Mouse (Mus musculus): Measurements from ENCODE around the gene Olfr294.

The Olfr294 gene

DNA sequence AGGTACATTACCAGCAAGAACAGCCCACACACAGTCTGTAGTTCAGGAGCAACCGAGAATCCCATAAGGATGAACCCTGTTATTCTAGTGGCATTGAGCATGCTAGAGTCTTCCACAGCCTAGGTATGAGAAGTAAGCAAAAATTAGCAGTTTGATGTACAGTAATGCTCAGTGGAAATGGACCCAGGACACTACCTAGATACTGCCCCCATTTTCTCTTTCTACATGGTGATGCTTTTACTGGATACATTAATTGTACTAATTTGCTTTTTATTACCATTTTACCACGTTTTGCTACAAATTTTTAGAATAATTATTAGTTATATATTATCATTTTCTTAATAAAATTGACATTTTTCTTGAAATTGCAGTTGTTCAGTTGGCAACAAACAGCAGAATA lies at the start of gene Olfr294:
TSS of gene Olfr294 (minus strand) at position 101 of the 400 bp plus-strand sequence.
- DNase-seq (ENCODE audit: low read depth): no peak

DNA sequence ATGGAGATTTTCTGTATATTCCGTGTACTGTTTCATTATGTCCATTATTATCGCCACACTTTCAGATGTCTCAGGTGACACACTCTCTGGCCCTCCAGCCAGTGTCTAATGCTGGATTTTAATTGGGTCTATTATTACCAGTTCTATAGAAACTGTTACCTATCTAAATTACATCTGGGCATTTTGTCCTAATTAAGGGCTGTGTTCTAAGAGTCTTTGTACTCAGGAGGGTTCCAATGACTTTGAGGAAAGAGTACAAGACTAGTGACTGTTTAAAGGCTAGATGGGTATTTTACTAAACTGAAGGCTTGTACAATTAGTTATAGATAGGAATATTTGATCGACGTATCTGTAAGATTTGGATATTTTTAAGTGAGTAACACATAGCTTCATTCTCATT lies 32.3 kb upstream of the Olfr294 start, which contains the start of gene Olfr293:
TSS of gene Olfr293 (plus strand) at position 301 of the 400 bp plus-strand sequence.
- DNase-seq (ENCODE audit: low read depth): no peak

DNA sequence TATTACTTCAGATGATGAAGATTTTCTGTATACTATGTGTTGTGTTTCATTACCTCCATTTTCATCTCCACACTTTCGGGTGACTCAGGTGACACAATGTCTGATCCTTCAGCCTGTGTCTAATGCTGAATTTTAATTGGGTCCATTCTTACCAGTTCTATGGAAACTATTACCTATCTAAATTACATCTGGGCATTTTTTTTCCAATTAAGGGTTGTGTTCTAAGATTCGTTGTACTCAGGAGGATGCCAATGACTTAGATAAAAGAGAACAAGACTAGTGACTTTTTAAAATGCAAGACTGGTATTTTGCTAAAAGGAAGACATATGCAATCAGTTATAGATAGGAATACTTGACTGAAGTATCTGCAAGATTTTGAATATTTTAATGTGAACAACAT lies 32.9 kb downstream of the Olfr294 start, which contains the start of gene Olfr295:
TSS of gene Olfr295 (plus strand) at position 301 of the 400 bp plus-strand sequence.
- DNase-seq (ENCODE audit: low read depth): no peak
